Comparison of ENCODE assay signal across 11 mouse cellular contexts in the genomic region with DNA sequence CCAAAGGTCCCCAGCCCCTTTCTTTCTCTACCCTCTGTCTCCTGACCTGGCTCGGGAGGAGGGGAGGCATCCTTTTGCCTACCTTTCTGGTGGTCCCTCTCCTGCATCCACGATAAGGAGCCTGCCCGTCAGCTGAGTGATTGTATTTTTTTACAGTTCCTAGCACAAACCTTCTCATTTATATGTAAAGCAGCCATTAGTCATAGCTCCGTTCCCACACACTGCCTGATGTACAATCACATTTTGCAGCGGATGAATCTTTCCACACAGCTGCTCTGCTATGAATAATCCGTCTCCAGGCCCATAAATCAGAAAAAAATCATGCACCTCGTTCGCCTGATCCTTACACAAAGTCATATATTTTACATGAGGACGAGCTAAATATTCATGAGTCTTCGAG. TPM values are rescaled to one million over a fixed set of nuclear protein-coding genes. Genes with fewer than 3 reads are reported as not detected.
DNase-seq lines count a peak whose midpoint lies in the region; ATAC-seq lines count a peak whose summit lies in the region.
"Had no signal": no experiment of that assay in that cellular context is flagged by ENCODE, and none has a peak within 500 bp of the region (broad histone marks: within the 10 kb centered on the region; RNA-seq: fewer than 3 reads in every experiment).

No protein-coding gene starts in this region.

- H3K4me2 ChIP-seq in midbrain, embryonic 11.5 days, result no peak overlapping the region
- peak overlapping the region; percentile 2 for H3K4me2 ChIP-seq in hindbrain, embryonic 14.5 days (replicated peaks)
- H3K4me2 ChIP-seq: lung, embryonic 15.5 days; stomach, embryonic 15.5 days had no signal

- H3K4me1 ChIP-seq in midbrain, embryonic 11.5 days (ENCODE audit: control insufficient read depth, insufficient read depth, low read length), result peaks cover 4% of the 10 kb centered on the region; the same call in 1 of the 2 replicates
- peaks cover 4% of the 10 kb centered on the region; the same call in 1 of the 2 replicates for H3K4me1 ChIP-seq in midbrain, embryonic 10.5 days
- peaks cover 8% of the 10 kb centered on the region; the same call in 1 of the 2 replicates for H3K4me1 ChIP-seq in hindbrain, embryonic 14.5 days (replicated peaks; ENCODE audit: control insufficient read depth, insufficient read depth, low read length)
- H3K4me1 ChIP-seq: lung, embryonic 15.5 days; stomach, embryonic 15.5 days had no signal

- no peaks in the 10 kb centered on the region for H3K36me3 ChIP-seq in midbrain, embryonic 11.5 days (ENCODE audit: control insufficient read depth, insufficient read depth, low read length)
- H3K36me3 ChIP-seq in midbrain, embryonic 10.5 days, result no peaks in the 10 kb centered on the region
- no peaks in the 10 kb centered on the region for H3K36me3 ChIP-seq in hindbrain, embryonic 14.5 days (replicated peaks; ENCODE audit: control insufficient read depth, insufficient read depth)
- H3K36me3 ChIP-seq: lung, embryonic 15.5 days; stomach, embryonic 15.5 days had no signal

- 70% methylated on average over 10 of the region's 10 CpGs for WGBS in midbrain, embryonic 11.5 days
- WGBS in midbrain, embryonic 10.5 days, result 83% methylated on average over 10 of the region's 10 CpGs
- 14% methylated on average over 10 of the region's 10 CpGs for WGBS in hindbrain, embryonic 14.5 days

- no peak overlapping the region for H3K4me3 ChIP-seq in midbrain, embryonic 11.5 days (ENCODE audit: low read depth, low read length)
- H3K4me3 ChIP-seq in midbrain, embryonic 10.5 days, result no peak overlapping the region
- no peak overlapping the region for H3K4me3 ChIP-seq in hindbrain, embryonic 14.5 days (replicated peaks; ENCODE audit: low read length)
- H3K4me3 ChIP-seq: lung, embryonic 15.5 days; stomach, embryonic 15.5 days had no signal

- H3K9ac ChIP-seq in midbrain, embryonic 11.5 days (ENCODE audit: low read length), result no peak overlapping the region
- H3K9ac ChIP-seq in hindbrain, embryonic 14.5 days, result peak overlapping the region; percentile 3; the same call in 1 of the 2 replicates
- H3K9ac ChIP-seq: lung, embryonic 15.5 days; stomach, embryonic 15.5 days had no signal

- no peaks in the 10 kb centered on the region for H3K9me3 ChIP-seq in midbrain, embryonic 11.5 days (ENCODE audit: control insufficient read depth, low read length)
- no peaks in the 10 kb centered on the region for H3K9me3 ChIP-seq in midbrain, embryonic 10.5 days (replicated peaks)
- no peaks in the 10 kb centered on the region for H3K9me3 ChIP-seq in hindbrain, embryonic 14.5 days (ENCODE audit: control insufficient read depth, low read length)
- H3K9me3 ChIP-seq: lung, embryonic 15.5 days; stomach, embryonic 15.5 days had no signal

- H3K27me3 ChIP-seq in midbrain, embryonic 11.5 days (ENCODE audit: control insufficient read depth, insufficient read depth, low read length), result no peaks in the 10 kb centered on the region
- no peaks in the 10 kb centered on the region for H3K27me3 ChIP-seq in midbrain, embryonic 10.5 days (ENCODE audit: low read depth, poor library complexity, severe bottlenecking)
- H3K27me3 ChIP-seq in hindbrain, embryonic 14.5 days (ENCODE audit: control insufficient read depth, insufficient read depth, low read length), result no peaks in the 10 kb centered on the region
- H3K27me3 ChIP-seq: CH12.LX; lung, embryonic 15.5 days; stomach, embryonic 15.5 days had no signal

- no peak for ATAC-seq in midbrain, embryonic 11.5 days (ENCODE audit: low FRiP score)
- ATAC-seq in hindbrain, embryonic 14.5 days (ENCODE audit: low FRiP score), result peak; percentile 55; the same call in 1 of the 2 replicates

- DNase-seq in midbrain, embryonic 11.5 days (ENCODE audit: low spot score, missing footprints), result no peak
- no peak for DNase-seq in midbrain, embryonic 10.5 days (ENCODE audit: low spot score)
- peak; percentile 49 for DNase-seq in hindbrain, embryonic 14.5 days (ENCODE audit: low spot score)
- peak; percentile 33 for DNase-seq in mesoderm, embryonic 11.5 days (ENCODE audit: low read depth, low spot score)
- peak; percentile 90 for DNase-seq in telencephalon, adult 2 months (ENCODE audit: low read depth, low spot score)
- DNase-seq in yolk sac, embryonic 10.5 days (ENCODE audit: low spot score), result no peak
- no peak for DNase-seq in lung, postnatal 36 days
- no peak for DNase-seq in ovary, postnatal 14 days (ENCODE audit: low spot score)

- peak overlapping the region; percentile 25; the same call in 1 of the 2 replicates for H3K27ac ChIP-seq in midbrain, embryonic 11.5 days (ENCODE audit: low read depth, low read length)
- H3K27ac ChIP-seq in midbrain, embryonic 10.5 days (replicated peaks), result no peak overlapping the region
- H3K27ac ChIP-seq in hindbrain, embryonic 14.5 days, result peak overlapping the region; percentile 75
- H3K27ac ChIP-seq: lung, embryonic 15.5 days; stomach, embryonic 15.5 days had no signal

RNA-seq across cellular contexts. Expression of a gene that starts 25.4 kb away (rescaled TPM):
- polyA plus RNA-seq in midbrain, embryonic 11.5 days (2014; fragmentation: Nextera tagmentation; extraction: Ambion mirVana), result 49.5 and 58.7 TPM in 2 replicates
- polyA plus RNA-seq in midbrain, embryonic 10.5 days (2016; fragmentation: Nextera tagmentation; extraction: Ambion mirVana), result 43.1 and 57.5 TPM in 2 replicates
- polyA plus RNA-seq in hindbrain, embryonic 14.5 days (2014; fragmentation: Nextera tagmentation; extraction: Ambion mirVana), result 74.3 TPM in 2 replicates

Comparison
In these comparisons a context has a peak if more than half of its experiments do, and no peak if none do; other contexts are left out.
1. DNase-seq: peak in hindbrain, embryonic 14.5 days (single experiment), mesoderm, embryonic 11.5 days (single experiment) and telencephalon, adult 2 months (single experiment); none in midbrain, embryonic 11.5 days (single experiment), midbrain, embryonic 10.5 days (single experiment), yolk sac, embryonic 10.5 days (single experiment), lung, postnatal 36 days (single experiment) and ovary, postnatal 14 days (single experiment).